Mouse (Mus musculus): ENCODE measurements around the gene Rd3. TPM values are rescaled to one million over a fixed set of nuclear protein-coding genes. Genes with fewer than 3 reads are reported as not detected.

The Rd3 gene
- polyA plus RNA-seq, 2 experiments = 0.04 to 0.09 TPM

GRCm38 (mm10) chr1:191932286-191932985 is 44.7 kb upstream of the Rd3 start:
- no peak overlapping the region for H3K27ac ChIP-seq
- H3K36me3 ChIP-seq (replicated peaks; ENCODE audit: control insufficient read depth, insufficient read depth, low read depth) = no peaks in the 10 kb centered on the region
- H3K9me3 ChIP-seq (ENCODE audit: control insufficient read depth, low read length) = no peaks in the 10 kb centered on the region
- no peak for TF ChIP-seq EP300 (IDR thresholded peaks at IDR 0.05; ENCODE audit: low read depth)
- TF ChIP-seq CTCF (IDR thresholded peaks at IDR 0.05; ENCODE audit: low read depth) = no peak
- no peaks in the 10 kb centered on the region; the same call in 1 of the 2 replicates for H3K27me3 ChIP-seq (ENCODE audit: control insufficient read depth, insufficient read depth, low read length)
- H3K4me2 ChIP-seq (ENCODE audit: low read depth) = no peak overlapping the region
- DNase-seq (ENCODE audit: low read depth in 3 of 3, low spot score in 3 of 3) (no peak), ATAC-seq (ENCODE audit: insufficient read depth) (no peak)
- H3K4me3 ChIP-seq (ENCODE audit: insufficient read depth in 1 of 2, low read depth in 2 of 2, low read length in 2 of 2) = no peak overlapping the region
- no peaks in the 10 kb centered on the region for H3K4me1 ChIP-seq (replicated peaks; ENCODE audit: control insufficient read depth in 2 of 2, insufficient read depth in 2 of 2, low read length in 1 of 2)
- H3K9ac ChIP-seq (replicated peaks) = no peak overlapping the region
- 48% methylated on average over 8 of the region's 8 CpGs for WGBS (ENCODE audit: insufficient replicate concordance)

- ATAC-seq (ENCODE audit: insufficient read depth) = no peak
- no peak for TF ChIP-seq CTCF (IDR thresholded peaks at IDR 0.05; ENCODE audit: low read depth)
- TF ChIP-seq EP300 (IDR thresholded peaks at IDR 0.05; ENCODE audit: low read depth) = no peak
- H3K4me3 ChIP-seq (ENCODE audit: insufficient read depth in 1 of 2, low read depth in 2 of 2, low read length in 2 of 2) = no peak overlapping the region
- H3K27ac ChIP-seq = no peak overlapping the region
- DNase-seq (ENCODE audit: low read depth in 3 of 3, low spot score in 3 of 3) = no peak
- H3K27me3 ChIP-seq (ENCODE audit: control insufficient read depth, insufficient read depth, low read length) = no peaks in the 10 kb centered on the region; the same call in 1 of the 2 replicates
- no peaks in the 10 kb centered on the region for H3K9me3 ChIP-seq (ENCODE audit: control insufficient read depth, low read length)
- no peaks in the 10 kb centered on the region for H3K36me3 ChIP-seq (replicated peaks; ENCODE audit: control insufficient read depth, insufficient read depth, low read depth)
- no peaks in the 10 kb centered on the region for H3K4me1 ChIP-seq (replicated peaks; ENCODE audit: control insufficient read depth in 2 of 2, insufficient read depth in 2 of 2, low read length in 1 of 2)
- H3K9ac ChIP-seq (replicated peaks) = no peak overlapping the region
- 57% methylated on average over 4 of the region's 4 CpGs for WGBS (ENCODE audit: insufficient replicate concordance)
- H3K4me2 ChIP-seq (ENCODE audit: low read depth) = no peak overlapping the region
These were observed 44.1 kb upstream of the Rd3 start for GRCm38 (mm10) chr1:191932986-191933632.

GRCm38 (mm10) chr1:191943638-191944037 is 33.5 kb upstream of the Rd3 start:
- Histone ChIP-seq H3K4me3 (ENCODE audit: insufficient read depth in 1 of 2, low read depth in 2 of 2, low read length in 2 of 2) (no peak overlapping the region), H3K27ac (no peak overlapping the region), H3K9ac (replicated peaks) (no peak overlapping the region), H3K27me3 (ENCODE audit: control insufficient read depth, insufficient read depth, low read length) (no peaks in the 10 kb centered on the region), H3K4me1 (replicated peaks; ENCODE audit: control insufficient read depth in 2 of 2, insufficient read depth in 2 of 2, low read length in 1 of 2) (peaks cover 0 to 3% of the 10 kb centered on the region in 2 experiments; a peak in 1 of 4 replicates), H3K36me3 (replicated peaks; ENCODE audit: control insufficient read depth, insufficient read depth, low read depth) (no peaks in the 10 kb centered on the region), H3K4me2 (ENCODE audit: low read depth) (no peak overlapping the region), H3K9me3 (ENCODE audit: control insufficient read depth, low read length) (no peaks in the 10 kb centered on the region)
- TF ChIP-seq CTCF (IDR thresholded peaks at IDR 0.05; ENCODE audit: low read depth) (no peak), EP300 (IDR thresholded peaks at IDR 0.05; ENCODE audit: low read depth) (no peak)
- 33% methylated on average over 6 of the region's 6 CpGs for whole genome bisulfite sequencing (ENCODE audit: insufficient replicate concordance)
- ATAC-seq (ENCODE audit: insufficient read depth) = no peak
- no peak for DNase-seq (ENCODE audit: low read depth in 3 of 3, low spot score in 3 of 3)

- Histone ChIP-seq H3K36me3 (replicated peaks; ENCODE audit: control insufficient read depth, insufficient read depth, low read depth) (no peaks in the 10 kb centered on the region), H3K9ac (replicated peaks) (no peak overlapping the region), H3K4me3 (ENCODE audit: insufficient read depth in 1 of 2, low read depth in 2 of 2, low read length in 2 of 2) (no peak overlapping the region), H3K27me3 (ENCODE audit: control insufficient read depth, insufficient read depth, low read length) (no peaks in the 10 kb centered on the region), H3K9me3 (ENCODE audit: control insufficient read depth, low read length) (no peaks in the 10 kb centered on the region), H3K27ac (no peak overlapping the region), H3K4me1 (replicated peaks; ENCODE audit: control insufficient read depth in 2 of 2, insufficient read depth in 2 of 2, low read length in 1 of 2) (peaks cover 0 to 3% of the 10 kb centered on the region in 2 experiments; a peak in 1 of 4 replicates), H3K4me2 (ENCODE audit: low read depth) (no peak overlapping the region)
- ATAC-seq (ENCODE audit: insufficient read depth) (no peak), DNase-seq (ENCODE audit: low read depth in 3 of 3, low spot score in 3 of 3) (no peak)
- WGBS (ENCODE audit: insufficient replicate concordance) = 84% methylated on average over 8 of the region's 8 CpGs
- TF ChIP-seq CTCF (IDR thresholded peaks at IDR 0.05; ENCODE audit: low read depth) (no peak), EP300 (IDR thresholded peaks at IDR 0.05; ENCODE audit: low read depth) (no peak)
These were observed 31.8 kb upstream of the Rd3 start for GRCm38 (mm10) chr1:191945341-191945740.

- TF ChIP-seq EP300 (IDR thresholded peaks at IDR 0.05; ENCODE audit: low read depth) (no peak), CTCF (IDR thresholded peaks at IDR 0.05; ENCODE audit: low read depth) (no peak)
- Histone ChIP-seq H3K27ac (no peak overlapping the region), H3K27me3 (ENCODE audit: control insufficient read depth, insufficient read depth, low read length) (no peaks in the 10 kb centered on the region), H3K9ac (replicated peaks) (no peak overlapping the region), H3K4me1 (replicated peaks; ENCODE audit: control insufficient read depth in 2 of 2, insufficient read depth in 2 of 2, low read length in 1 of 2) (peaks cover 0 to 3% of the 10 kb centered on the region in 2 experiments; a peak in 1 of 4 replicates), H3K4me3 (ENCODE audit: insufficient read depth in 1 of 2, low read depth in 2 of 2, low read length in 2 of 2) (no peak overlapping the region), H3K9me3 (ENCODE audit: control insufficient read depth, low read length) (no peaks in the 10 kb centered on the region), H3K36me3 (replicated peaks; ENCODE audit: control insufficient read depth, insufficient read depth, low read depth) (no peaks in the 10 kb centered on the region), H3K4me2 (ENCODE audit: low read depth) (no peak overlapping the region)
- no peak for DNase-seq (ENCODE audit: low read depth in 3 of 3, low spot score in 3 of 3)
- 53% methylated on average over 5 of the region's 5 CpGs for WGBS (ENCODE audit: insufficient replicate concordance)
- no peak for ATAC-seq (ENCODE audit: insufficient read depth)
These were observed 31.4 kb upstream of the Rd3 start for GRCm38 (mm10) chr1:191945756-191946155.

All from liver, embryonic 14.5 days (tissue).